Mouse (Mus musculus): ENCODE results near the gene Il20rb. TPM values are rescaled to one million over a fixed set of nuclear protein-coding genes. Genes with fewer than 3 reads are reported as not detected.

Il20rb gene
- polyA plus RNA-seq, 1 experiment from 2014 or later: 0.32 TPM

DNA sequence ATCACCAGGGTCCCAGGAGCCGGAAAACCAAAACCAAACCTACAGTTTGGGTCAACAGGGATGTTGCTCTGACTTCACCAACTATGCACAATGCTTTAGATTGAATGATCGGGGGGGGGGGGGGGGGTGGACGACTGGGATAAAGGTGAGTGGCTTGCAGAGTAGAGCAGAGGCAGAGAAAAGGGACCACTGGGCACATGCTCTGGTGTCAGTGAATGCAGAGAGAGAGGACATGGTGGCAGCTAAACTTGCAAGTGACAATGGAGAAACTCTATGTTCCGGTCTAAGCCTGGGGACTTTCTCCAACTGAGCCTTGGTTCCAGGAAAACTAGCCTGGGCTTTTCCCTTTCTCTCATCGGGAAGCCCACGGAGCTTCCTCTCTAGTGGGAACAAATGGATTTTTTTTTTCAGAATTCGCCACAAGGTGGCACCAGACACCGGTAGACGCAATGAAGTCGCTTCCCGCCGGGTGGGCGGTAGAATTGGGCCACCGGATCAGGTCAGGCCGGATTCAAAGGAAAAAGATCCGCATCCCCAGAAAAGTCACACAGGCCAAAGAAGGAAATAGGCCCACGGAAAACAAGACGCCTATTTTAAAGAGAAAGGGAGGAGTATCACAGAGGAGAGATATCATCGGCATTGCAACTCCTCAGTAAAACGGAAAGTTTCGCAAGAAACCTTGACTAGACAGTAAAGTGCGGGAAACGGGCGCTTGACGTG is 32.5 kb downstream of the Il20rb start:
- Histone ChIP-seq H3K9ac (replicated peaks; ENCODE audit: low read depth, low read length) (no peak overlapping the region), H3K4me3 (ENCODE audit: low read depth, low read length) (peak overlapping the region; percentile 24; the same call in 1 of the 2 replicates), H3K4me1 (ENCODE audit: control insufficient read depth, insufficient read depth, low read length) (no peaks in the 10 kb centered on the region), H3K9me3 (ENCODE audit: control insufficient read depth, low read length) (no peaks in the 10 kb centered on the region), H3K36me3 (ENCODE audit: control insufficient read depth, insufficient read depth, low read length) (no peaks in the 10 kb centered on the region), H3K4me2 (ENCODE audit: low read depth, low read length) (peak overlapping the region; percentile 47), H3K27ac (ENCODE audit: low read depth, low read length) (no peak overlapping the region), H3K27me3 (ENCODE audit: control insufficient read depth, insufficient read depth, low read length) (no peaks in the 10 kb centered on the region)
- WGBS: 9% methylated on average over 25 of the region's 25 CpGs
- peak; percentile 56 for ATAC-seq (ENCODE audit: low read depth)

DNA sequence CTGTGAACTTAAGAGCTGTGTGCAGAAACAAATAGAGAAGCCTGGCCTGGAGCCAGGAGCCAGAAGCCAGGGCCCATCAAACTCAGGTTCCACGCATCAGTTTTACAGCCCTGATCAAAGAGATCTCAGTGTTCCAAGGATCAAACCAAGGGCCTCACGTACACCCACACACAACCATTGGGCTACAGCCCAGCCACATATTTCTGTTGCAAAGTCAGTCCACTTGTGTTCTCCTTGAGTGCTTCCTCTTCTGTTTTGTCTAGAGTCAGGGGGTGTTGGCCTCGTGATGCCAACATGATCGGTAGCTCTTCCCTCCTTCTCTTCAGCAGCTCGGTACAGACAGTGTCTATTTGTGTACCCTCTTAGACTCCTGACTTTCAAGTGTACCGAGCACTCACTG is 34.2 kb downstream of the Il20rb start:
- H3K4me2 ChIP-seq (ENCODE audit: low read depth, low read length): no peak overlapping the region
- H3K9ac ChIP-seq (replicated peaks; ENCODE audit: low read depth, low read length): no peak overlapping the region
- H3K9me3 ChIP-seq (ENCODE audit: control insufficient read depth, low read length): no peaks in the 10 kb centered on the region
- H3K4me1 ChIP-seq (ENCODE audit: control insufficient read depth, insufficient read depth, low read length): no peaks in the 10 kb centered on the region
- no peak overlapping the region for H3K4me3 ChIP-seq (ENCODE audit: low read depth, low read length)
- no peaks in the 10 kb centered on the region for H3K36me3 ChIP-seq (ENCODE audit: control insufficient read depth, insufficient read depth, low read length)
- 62% methylated on average over 6 of the region's 6 CpGs for WGBS
- H3K27ac ChIP-seq (ENCODE audit: low read depth, low read length): no peak overlapping the region
- ATAC-seq (ENCODE audit: low read depth): no peak
- H3K27me3 ChIP-seq (ENCODE audit: control insufficient read depth, insufficient read depth, low read length): no peaks in the 10 kb centered on the region

DNA sequence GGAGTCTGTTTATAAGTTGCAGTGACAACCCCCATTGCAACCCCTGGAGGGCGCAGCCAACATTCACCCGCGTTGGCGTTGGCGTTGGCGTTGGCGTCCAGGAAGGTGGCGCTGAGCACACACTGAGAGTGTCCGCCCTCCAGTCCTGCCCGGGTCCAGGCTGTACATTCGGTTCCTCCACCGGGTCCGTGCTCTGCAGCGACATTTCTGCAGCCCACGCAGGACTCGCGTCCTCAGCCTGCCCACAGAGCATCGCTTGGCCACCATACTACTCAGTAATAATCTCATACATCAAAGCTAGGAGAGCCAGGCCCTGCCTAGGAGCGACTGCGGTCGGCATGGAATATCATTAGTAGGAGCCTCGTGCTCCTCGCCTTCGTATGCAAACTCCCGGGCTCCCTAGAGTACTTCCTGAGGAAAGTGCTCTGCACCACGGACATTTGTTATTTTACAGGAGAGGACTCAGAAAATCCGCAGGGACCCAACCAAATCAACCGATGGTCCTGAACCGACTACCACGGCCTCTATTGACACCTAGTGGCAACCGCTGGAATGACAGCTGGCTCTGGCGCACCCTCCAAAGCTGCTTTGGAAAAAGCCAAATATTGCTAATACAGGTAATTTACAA is 40.4 kb downstream of the Il20rb start:
- H3K4me3 ChIP-seq (ENCODE audit: low read depth, low read length): peak overlapping the region; percentile 45
- no peaks in the 10 kb centered on the region for H3K27me3 ChIP-seq (ENCODE audit: control insufficient read depth, insufficient read depth, low read length)
- H3K36me3 ChIP-seq (ENCODE audit: control insufficient read depth, insufficient read depth, low read length): no peaks in the 10 kb centered on the region
- no peaks in the 10 kb centered on the region for H3K9me3 ChIP-seq (ENCODE audit: control insufficient read depth, low read length)
- under 1% methylated on average over 32 of the region's 32 CpGs for WGBS
- peak overlapping the region; percentile 91 for H3K4me2 ChIP-seq (ENCODE audit: low read depth, low read length)
- no peaks in the 10 kb centered on the region for H3K4me1 ChIP-seq (ENCODE audit: control insufficient read depth, insufficient read depth, low read length)
- peak; percentile 92 for ATAC-seq (ENCODE audit: low read depth)
- peak overlapping the region; percentile 79 for H3K27ac ChIP-seq (ENCODE audit: low read depth, low read length)
- H3K9ac ChIP-seq (replicated peaks; ENCODE audit: low read depth, low read length): peak overlapping the region; percentile 47

DNA sequence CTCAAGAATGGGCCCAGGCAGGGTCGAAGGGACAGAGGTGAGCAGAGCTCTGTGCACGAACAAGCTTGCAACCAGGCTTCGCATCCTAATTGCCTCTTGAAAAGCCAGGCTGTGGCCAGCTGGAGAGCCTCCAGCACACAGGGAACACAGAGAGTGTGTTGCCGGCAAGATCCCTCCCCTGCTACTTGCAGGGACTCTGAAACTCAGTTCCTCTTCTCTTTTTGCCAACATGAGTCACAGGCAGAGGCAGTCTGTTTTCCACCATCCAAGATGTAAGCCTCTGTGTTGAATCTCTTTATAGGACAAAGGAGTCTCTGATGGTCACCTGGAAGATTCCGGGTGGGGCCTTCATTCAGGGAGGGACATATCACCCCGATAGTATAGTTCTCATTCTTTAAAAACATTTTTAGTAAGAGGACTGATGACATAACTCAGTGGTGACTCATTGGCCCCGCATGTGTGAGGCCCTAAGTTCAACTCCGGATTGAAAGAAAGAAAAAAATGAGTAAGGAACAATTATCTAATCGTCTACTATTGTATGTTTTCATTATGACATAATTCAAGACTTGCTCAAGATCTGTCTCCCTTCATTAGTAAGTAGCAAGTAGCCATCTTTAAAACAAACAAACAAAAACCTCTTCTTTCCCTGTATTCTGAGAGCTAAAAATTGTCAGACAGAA is 46.3 kb downstream of the Il20rb start:
- Histone ChIP-seq H3K9ac (replicated peaks; ENCODE audit: low read depth, low read length) (no peak overlapping the region), H3K27ac (ENCODE audit: low read depth, low read length) (peak overlapping the region; percentile 22; the same call in 1 of the 2 replicates), H3K27me3 (ENCODE audit: control insufficient read depth, insufficient read depth, low read length) (no peaks in the 10 kb centered on the region), H3K4me2 (ENCODE audit: low read depth, low read length) (no peak overlapping the region), H3K9me3 (ENCODE audit: control insufficient read depth, low read length) (no peaks in the 10 kb centered on the region), H3K4me3 (ENCODE audit: low read depth, low read length) (no peak overlapping the region), H3K36me3 (ENCODE audit: control insufficient read depth, insufficient read depth, low read length) (no peaks in the 10 kb centered on the region), H3K4me1 (ENCODE audit: control insufficient read depth, insufficient read depth, low read length) (0 out of 2 replicates have a peak, but pooled peaks cover 4% of the 10 kb centered on the region)
- peak; percentile 72; the same call in 1 of the 2 replicates for ATAC-seq (ENCODE audit: low read depth)
- WGBS: 52% methylated on average over 9 of the region's 9 CpGs

DNA sequence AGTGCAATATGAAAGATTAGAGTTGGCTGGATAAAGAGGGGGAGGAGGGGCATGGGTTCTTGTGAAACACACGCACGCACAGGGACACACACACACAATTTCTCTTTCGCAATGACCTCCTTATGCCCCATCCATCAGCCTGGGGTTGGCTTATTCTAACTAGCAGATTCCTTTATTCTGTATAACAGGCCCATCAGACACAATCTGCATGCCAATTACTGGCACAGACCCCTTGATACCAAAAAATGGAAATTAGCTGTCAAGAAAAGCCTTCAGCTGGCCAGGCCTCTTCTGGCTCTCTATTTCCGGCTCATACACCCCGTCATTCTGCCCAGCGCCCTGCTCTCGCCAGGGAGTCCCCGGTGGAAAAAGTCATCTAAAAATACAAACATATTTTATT is 47.1 kb downstream of the Il20rb start:
- Histone ChIP-seq H3K36me3 (ENCODE audit: control insufficient read depth, insufficient read depth, low read length) (no peaks in the 10 kb centered on the region), H3K9ac (replicated peaks; ENCODE audit: low read depth, low read length) (no peak overlapping the region), H3K4me3 (ENCODE audit: low read depth, low read length) (no peak overlapping the region), H3K9me3 (ENCODE audit: control insufficient read depth, low read length) (no peaks in the 10 kb centered on the region), H3K27me3 (ENCODE audit: control insufficient read depth, insufficient read depth, low read length) (no peaks in the 10 kb centered on the region), H3K4me1 (ENCODE audit: control insufficient read depth, insufficient read depth, low read length) (0 out of 2 replicates have a peak, but pooled peaks cover 4% of the 10 kb centered on the region), H3K4me2 (ENCODE audit: low read depth, low read length) (no peak overlapping the region), H3K27ac (ENCODE audit: low read depth, low read length) (peak overlapping the region; percentile 22; the same call in 1 of the 2 replicates)
- no peak for ATAC-seq (ENCODE audit: low read depth)
- 31% methylated on average over 8 of the region's 8 CpGs for WGBS

DNA sequence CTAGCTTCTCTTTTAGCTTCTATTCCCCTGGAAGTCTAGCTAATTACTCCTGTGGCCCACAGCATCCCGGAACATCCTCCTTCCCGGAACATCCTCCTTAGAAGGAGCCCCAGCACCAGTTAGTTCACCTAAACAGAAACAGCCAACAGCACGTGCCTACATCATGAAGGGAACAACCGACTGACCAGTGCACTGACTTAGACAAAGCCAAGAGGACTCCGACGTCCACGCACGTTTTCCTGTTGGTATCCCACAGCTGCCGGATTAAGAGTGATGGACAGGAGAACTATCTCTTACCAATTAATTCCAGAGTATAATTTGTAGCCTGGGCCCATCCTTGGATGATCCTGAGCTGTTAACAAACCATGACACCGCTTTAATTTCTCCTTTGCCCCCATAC is 47.6 kb downstream of the Il20rb start:
- Histone ChIP-seq H3K4me1 (ENCODE audit: control insufficient read depth, insufficient read depth, low read length) (0 out of 2 replicates have a peak, but pooled peaks cover 4% of the 10 kb centered on the region), H3K4me2 (ENCODE audit: low read depth, low read length) (no peak overlapping the region), H3K4me3 (ENCODE audit: low read depth, low read length) (no peak overlapping the region), H3K27ac (ENCODE audit: low read depth, low read length) (no peak overlapping the region), H3K9me3 (ENCODE audit: control insufficient read depth, low read length) (no peaks in the 10 kb centered on the region), H3K27me3 (ENCODE audit: control insufficient read depth, insufficient read depth, low read length) (no peaks in the 10 kb centered on the region), H3K9ac (replicated peaks; ENCODE audit: low read depth, low read length) (no peak overlapping the region), H3K36me3 (ENCODE audit: control insufficient read depth, insufficient read depth, low read length) (no peaks in the 10 kb centered on the region)
- WGBS: 64% methylated on average over 10 of the region's 10 CpGs
- no peak for ATAC-seq (ENCODE audit: low read depth)

DNA sequence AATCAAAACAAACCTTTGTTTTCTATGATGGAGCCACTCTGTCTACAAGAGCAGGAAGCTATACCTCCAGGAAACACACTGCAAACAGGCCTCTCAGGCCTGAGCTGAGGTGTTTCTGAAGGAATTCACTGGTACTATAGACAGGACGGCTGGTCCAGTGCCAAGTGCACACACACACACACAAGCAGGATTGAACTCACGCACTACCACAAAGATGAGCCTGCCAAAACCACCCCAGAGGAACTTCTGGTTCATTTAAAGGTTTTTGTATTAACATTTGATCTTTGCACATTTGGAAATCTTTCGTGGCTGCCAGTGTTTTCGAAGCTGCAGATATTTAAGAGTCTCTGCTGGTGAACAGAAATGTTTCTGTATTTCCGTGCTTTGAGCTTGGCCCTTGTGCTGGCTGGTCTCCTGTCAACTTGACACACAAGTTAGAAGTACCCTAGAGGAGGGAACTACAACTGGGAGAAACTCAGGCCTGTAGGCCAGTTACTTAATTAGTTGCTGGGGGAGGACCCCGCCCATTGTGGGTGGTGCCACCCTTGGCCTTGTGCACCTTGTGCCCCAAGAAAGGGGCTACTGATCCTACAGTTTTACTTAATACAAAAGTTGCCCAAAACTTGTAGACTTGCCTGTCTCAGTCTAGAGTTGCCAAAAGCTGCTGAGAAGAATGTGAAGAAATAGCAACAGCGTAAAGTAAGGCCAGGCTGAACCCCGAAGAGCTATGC is 49.6 kb downstream of the Il20rb start:
- no peak for ATAC-seq (ENCODE audit: low read depth)
- Histone ChIP-seq H3K27me3 (ENCODE audit: control insufficient read depth, insufficient read depth, low read length) (no peaks in the 10 kb centered on the region), H3K9ac (replicated peaks; ENCODE audit: low read depth, low read length) (no peak overlapping the region), H3K36me3 (ENCODE audit: control insufficient read depth, insufficient read depth, low read length) (no peaks in the 10 kb centered on the region), H3K4me2 (ENCODE audit: low read depth, low read length) (no peak overlapping the region), H3K4me1 (ENCODE audit: control insufficient read depth, insufficient read depth, low read length) (0 out of 2 replicates have a peak, but pooled peaks cover 4% of the 10 kb centered on the region), H3K9me3 (ENCODE audit: control insufficient read depth, low read length) (no peaks in the 10 kb centered on the region), H3K4me3 (ENCODE audit: low read depth, low read length) (no peak overlapping the region), H3K27ac (ENCODE audit: low read depth, low read length) (no peak overlapping the region)
- 85% methylated on average over 8 of the region's 8 CpGs for WGBS

DNA sequence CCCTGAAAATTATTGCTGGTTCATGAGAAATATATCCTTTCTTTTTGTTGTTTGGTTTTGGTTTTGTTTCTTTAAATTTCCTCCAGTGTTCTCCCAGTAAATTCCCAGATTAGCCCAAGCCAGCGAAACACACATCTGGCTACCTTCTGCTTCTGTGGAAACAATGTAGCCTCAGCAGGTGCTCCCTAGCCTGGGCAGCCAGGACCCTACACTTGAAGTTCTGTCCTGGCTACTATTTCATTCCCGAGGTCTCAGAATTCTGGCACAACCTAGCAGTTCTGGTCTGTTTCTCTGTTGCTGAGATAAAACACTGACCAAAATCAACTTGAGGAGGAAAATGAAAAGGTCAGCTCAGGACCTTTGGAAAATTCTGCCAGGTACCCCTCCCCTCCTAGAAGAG is 55.2 kb downstream of the Il20rb start:
- Histone ChIP-seq H3K9ac (replicated peaks; ENCODE audit: low read depth, low read length) (no peak overlapping the region), H3K4me3 (ENCODE audit: low read depth, low read length) (no peak overlapping the region), H3K36me3 (ENCODE audit: control insufficient read depth, insufficient read depth, low read length) (no peaks in the 10 kb centered on the region), H3K4me1 (ENCODE audit: control insufficient read depth, insufficient read depth, low read length) (no peaks in the 10 kb centered on the region), H3K9me3 (ENCODE audit: control insufficient read depth, low read length) (no peaks in the 10 kb centered on the region), H3K27ac (ENCODE audit: low read depth, low read length) (no peak overlapping the region), H3K4me2 (ENCODE audit: low read depth, low read length) (no peak overlapping the region), H3K27me3 (ENCODE audit: control insufficient read depth, insufficient read depth, low read length) (no peaks in the 10 kb centered on the region)
- no peak for ATAC-seq (ENCODE audit: low read depth)
- 64% methylated on average over 2 of the region's 2 CpGs for WGBS
